Mouse (Mus musculus): Measurements from ENCODE around the gene Ntn1.

Ntn1 gene

DNA sequence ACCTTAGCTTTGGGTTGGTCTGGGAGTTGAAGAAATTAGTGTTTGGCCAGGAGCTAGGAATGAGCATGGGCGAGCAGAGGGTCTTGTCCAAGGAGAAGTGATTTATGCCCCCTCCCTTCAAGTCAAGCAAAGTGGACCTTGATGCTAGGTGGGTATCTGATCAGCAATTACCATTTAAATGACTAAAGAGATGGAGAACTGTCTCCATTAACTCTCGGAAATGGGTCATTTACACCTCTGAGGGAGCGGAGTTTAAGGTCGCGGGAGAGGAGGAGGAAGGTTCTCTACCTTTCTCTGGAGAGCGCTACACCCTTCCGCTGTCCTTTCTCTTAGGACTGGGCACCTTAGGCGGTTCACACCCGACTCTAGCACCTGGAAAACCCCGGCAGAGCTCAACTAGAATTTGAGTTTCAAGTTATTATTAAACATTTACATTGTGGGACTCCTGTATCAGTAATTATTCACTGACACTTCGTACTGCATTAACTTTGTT, at the start of gene Ntn1:
Gene Ntn1 (minus strand): TSS at position 97 of the 493 bp plus-strand sequence.
- no peak for DNase-seq

- no peak for DNase-seq
These were observed 47.7 kb upstream of the Ntn1 start for GRCm38 (mm10) chr11:68448356-68448755.

- DNase-seq = no peak
These were observed 46.6 kb upstream of the Ntn1 start for GRCm38 (mm10) chr11:68447242-68447641.

GRCm38 (mm10) chr11:68446547-68446946, 45.9 kb upstream of the Ntn1 start:
- no peak for DNase-seq

GRCm38 (mm10) chr11:68445901-68446300, 45.3 kb upstream of the Ntn1 start:
- DNase-seq = no peak

DNA sequence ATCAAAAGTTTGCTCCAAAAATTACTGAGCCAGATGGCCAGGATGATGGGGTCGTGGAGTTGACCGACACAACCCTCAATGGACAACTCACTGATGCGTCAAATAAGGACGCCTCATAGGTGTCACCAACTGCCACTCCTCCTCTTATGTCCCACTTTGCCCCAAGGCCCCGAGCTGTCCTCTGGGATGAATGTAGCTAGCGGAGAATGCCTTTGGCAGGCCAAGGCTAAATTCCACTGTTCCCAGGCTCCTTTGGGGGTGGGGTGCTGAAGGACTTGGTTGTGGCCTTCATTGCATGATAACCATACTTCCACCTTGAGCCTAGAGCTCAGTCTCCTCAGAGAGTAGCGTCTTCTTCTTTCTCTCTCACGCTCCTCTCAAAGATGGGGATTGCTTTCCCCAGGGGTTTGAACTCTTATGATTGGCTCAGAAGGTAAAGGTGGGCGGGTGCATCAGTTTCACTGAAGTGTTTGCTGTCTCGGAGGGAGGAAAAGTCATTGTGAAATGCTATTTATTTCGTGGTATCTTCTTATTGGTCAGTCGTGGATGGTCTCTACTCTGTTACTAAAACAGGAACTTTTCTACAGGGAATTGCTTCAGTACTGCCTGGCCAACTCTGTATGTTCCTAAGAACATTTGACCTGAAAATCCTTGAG, 42.5 kb upstream of the Ntn1 start:
- DNase-seq = no peak

- no peak for DNase-seq
These were observed 41.7 kb upstream of the Ntn1 start for GRCm38 (mm10) chr11:68442346-68442745.

DNA sequence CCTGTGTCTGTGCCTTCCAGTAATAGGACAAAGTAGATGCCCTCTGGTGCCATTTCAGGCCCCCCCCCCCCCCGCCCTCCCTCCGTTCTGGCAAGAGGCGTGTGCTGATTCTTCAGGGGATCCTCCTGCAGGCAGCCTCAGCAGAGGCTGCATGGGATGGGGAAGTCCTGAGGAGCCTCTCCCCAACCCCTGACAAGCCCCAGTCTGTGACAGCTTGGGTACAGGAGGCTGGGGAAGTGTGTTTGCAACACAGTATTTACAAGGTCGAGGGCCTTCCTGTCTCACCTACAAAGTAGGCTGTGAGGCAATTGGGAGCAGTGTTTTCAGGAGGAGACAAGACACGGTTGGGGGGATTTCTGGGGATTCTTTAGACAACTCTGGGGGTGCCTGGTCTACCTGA, 40.3 kb upstream of the Ntn1 start:
- no peak for DNase-seq

- DNase-seq = no peak
These were observed 39.5 kb upstream of the Ntn1 start for GRCm38 (mm10) chr11:68440100-68440499.

DNA sequence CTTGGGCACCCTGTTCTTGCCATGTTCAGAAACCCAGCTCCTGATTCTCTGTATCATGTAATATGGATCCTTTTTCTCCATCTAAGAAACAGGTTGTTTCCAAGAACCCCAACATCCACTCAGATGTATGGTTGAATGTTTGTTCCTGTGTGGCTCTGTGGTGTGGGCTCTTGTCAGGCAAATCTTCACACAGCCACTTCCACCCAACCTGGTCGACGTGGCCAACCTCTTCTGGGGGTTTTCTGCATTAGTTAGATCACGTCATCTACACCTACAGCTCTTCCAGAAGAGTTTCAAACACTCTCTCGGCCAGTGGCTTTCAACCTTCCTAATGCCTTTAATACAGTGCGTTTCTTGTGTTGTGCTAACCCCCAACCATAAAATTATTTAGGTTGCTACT, 35.8 kb upstream of the Ntn1 start:
- DNase-seq = no peak

DNA sequence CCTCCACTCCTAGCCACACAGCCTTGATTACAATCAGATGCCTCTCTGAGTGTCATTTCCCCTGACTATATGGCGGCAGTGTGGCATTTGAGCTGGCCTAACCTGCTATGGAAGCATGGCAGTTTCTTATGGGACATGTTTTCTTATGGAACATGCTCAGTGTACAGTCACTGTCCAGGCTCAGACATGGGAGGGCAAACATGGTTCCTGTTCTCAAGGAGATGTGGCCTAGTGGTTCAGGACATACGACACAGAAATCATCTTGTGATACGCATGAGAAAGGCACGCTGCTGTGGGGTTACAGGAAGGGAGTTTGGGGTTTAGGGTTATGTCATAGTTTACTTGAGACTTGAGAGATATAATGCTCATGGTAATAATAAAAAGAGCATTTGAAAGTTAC, 35.0 kb upstream of the Ntn1 start:
- DNase-seq = no peak

DNA sequence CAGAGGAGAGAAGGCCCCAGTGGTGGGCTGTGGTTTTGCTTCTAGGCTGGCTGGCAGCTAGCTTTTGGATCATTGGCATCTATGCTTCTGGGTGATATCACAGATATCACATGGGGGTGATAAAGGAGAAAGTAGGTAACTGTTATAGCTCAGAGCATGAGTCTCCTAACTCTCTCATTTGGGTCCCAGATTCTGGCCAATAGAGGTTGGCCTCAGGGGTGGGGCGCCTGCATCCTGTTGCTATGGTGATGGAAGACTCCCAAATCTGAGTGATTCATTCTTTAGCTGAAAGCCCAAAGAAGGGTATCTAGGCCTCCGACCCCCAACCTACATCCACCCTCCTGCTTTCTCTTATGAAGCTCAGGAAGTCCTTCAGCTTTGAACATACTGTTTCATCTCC, 34.1 kb upstream of the Ntn1 start:
- DNase-seq = no peak

GRCm38 (mm10) chr11:68433534-68433933, 32.9 kb upstream of the Ntn1 start:
- no peak for DNase-seq

DNA sequence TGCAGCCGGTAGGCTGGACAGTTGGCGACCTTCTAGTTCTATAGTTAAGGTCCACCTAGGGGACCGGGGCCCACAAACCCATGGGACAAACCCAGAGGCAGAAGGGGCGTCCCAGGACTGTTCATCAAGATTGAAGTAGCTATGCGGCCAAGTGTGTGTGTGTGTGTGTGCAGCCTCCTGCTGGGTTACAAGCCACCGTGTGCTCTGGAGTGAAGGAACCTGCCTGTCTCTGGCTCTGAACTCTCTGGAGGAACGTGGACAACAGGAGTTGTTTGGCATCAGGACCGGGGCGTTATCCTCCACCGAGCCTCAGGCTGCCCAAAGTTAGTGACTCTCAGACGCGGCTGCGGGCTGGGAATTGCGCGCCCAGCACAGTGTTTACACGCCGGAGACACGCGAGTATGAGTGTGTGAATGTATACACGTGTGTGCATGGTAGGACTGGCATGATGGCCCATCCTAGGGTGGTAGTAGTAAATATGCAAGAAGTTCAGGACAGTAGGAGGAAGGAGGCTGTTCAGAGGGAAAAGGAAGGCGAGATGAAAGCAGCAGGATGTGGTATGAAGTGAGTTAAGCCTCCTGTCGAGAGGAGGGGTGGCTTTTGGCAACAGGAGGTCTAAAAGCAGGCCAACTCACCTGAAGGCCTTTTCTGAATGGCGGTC, 31.9 kb upstream of the Ntn1 start:
- peak; percentile 57 for DNase-seq

DNA sequence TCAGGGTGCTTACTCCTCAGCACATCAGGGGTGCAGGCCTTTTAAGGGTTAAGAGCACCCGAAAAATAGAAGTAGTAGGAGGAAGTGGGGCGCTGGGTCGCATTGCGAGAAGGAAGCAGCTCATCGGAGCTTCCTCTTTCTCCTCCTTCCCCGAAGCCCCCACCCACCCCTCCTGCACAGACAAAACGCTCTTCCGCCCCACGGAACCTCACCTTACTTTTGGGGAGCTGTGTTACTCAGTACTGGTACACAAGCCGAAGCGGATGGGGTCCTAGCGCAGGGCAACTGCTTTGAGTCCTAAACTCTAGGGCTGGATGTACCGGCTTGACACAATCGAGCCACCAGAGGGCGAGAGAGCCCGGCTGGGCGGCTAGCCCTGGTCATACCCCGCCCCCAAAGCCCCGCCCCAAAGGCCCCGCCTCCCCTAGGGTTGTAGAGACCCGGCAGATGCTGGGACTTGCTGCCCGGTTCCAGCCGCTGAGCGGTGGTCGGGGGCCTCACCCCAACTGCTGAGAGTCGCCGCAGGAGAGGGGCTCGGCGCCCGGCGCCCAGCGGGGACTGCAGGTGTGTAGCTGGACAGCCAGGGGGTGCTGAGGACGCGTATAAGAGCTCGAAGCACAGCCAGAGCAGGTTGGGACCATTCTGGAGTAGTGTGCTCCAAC, 31.2 kb upstream of the Ntn1 start, which contains the start of gene Pik3r5:
Gene Pik3r5 (plus strand): TSS at position 423 of the 662 bp plus-strand sequence.
- peak; percentile 96 for DNase-seq

- peak; percentile 71 for DNase-seq
These were observed 30.0 kb upstream of the Ntn1 start for GRCm38 (mm10) chr11:68430662-68431061.

DNA sequence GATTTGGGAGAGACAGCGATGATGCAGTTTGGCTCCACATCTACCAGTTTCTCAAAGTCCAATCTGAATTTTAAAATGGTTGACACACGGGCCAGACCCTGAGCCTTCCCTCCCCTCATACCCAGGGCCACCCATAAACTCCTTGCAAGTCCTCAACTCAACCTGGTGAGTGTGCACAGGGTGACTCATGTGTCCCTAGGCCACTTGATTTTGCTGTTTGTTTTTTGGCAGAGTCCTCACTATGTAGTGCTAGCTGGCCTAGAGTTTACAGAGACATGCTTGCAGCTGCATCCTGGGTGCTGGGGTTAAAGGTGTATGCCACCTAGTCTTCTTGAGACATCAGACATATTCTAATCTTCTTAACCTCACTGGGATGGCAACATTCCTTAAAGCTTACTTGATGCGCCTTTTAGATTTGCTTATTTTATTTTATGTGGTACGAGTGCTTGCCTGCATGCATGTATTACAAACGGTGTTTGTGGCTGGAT, 26.5 kb upstream of the Ntn1 start:
- DNase-seq = peak; percentile 49

- no peak for DNase-seq
These were observed 25.1 kb upstream of the Ntn1 start for GRCm38 (mm10) chr11:68425492-68426315.

DNA sequence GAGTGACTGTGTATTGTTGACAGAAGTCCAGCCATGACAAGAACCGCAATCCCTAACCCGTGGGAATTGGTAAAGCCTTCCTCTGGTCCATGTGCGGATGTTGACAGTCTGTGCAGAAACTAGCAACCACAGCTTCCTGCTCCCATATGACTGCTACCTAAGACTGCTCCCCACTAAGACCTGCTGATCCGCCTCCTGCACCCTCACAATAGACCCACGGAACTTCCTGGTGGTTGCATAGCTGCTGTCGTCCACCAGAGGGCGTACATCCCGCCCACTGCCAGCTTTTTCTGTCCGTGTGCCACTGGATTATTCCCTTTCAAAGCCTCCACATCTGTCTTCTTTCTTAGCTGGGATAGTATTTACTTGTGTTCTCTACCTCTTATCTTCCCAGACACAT, 17.2 kb upstream of the Ntn1 start:
- DNase-seq = peak; percentile 83

GRCm38 (mm10) chr11:68417001-68417400, 16.4 kb upstream of the Ntn1 start:
- DNase-seq = no peak

DNA sequence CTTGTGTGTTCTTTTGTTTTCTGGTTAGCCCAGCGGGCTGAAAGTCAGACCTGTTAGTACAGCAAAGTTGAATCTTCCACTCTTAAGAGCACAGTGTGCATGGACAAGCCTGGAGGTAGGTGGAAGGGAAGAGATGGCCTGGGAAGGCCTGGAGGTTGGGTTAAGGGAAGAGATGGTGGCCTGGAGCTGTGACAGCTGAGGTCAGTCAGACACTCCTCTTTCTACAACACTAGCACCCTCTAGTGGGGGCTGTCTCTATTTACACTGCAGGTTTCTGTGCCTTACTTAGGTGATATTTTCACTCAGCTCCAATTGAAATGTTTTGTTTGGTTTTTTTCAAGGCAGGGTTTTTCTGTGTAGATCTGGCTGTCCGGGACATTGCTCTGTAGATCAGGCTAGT, 7.5 kb upstream of the Ntn1 start:
- DNase-seq = peak; percentile 83

GRCm38 (mm10) chr11:68407266-68407926, 6.8 kb upstream of the Ntn1 start:
- no peak for DNase-seq

All from thymus, postnatal 4 days (tissue).